Mouse (Mus musculus) layer of hippocampus, adult 9-10 months (tissue): ENCODE measurements at regions not wholly inside any gene's neighbourhood (a gene's known extent, or its start where the extent isn't known, plus 50 kb on each side); places are given as distances from the start of the nearest gene placed in this dataset.
"Not testable (repeated sequence)": the region's sequence is repeated elsewhere in the genome, so short reads cannot be mapped to it uniquely, and the experiment has no call there.

Experiments used
- DNase-seq: peaks from one replicate; pipeline ENCODE4 v3.0.0; 2022; ENCODE audit warnings: low spot score

- DNase-seq, result peak; percentile 31
Observed at GRCm38 (mm10) chr16:12802651-12803050, 306.8 kb upstream of the Ercc4 start.

GRCm38 (mm10) chr16:12807351-12807871 lies 302.1 kb upstream of the Ercc4 start:
- no peak for DNase-seq

- no peak for DNase-seq
Observed at GRCm38 (mm10) chr16:12811088-12811487, 298.4 kb upstream of the Ercc4 start.

DNA sequence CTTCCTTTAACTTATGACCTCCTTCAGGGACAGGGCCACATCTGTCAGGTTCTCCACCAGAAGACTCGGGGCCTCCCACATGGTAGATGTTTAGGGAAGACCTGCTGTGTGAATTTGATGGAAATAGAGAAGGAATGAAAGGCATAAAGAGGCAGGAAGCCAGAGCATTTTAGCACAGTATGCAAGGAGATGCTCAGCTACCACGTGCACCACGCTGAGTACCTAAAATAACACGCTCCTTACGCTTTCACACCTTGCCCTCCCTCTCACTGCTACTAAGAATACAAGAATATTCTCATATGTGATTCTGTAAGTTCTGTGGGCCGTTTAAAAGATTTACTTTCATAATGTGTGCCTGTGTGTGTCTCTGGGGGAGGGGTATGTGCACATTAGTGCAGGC lies 284.8 kb upstream of the Ercc4 start:
- DNase-seq, result no peak

DNA sequence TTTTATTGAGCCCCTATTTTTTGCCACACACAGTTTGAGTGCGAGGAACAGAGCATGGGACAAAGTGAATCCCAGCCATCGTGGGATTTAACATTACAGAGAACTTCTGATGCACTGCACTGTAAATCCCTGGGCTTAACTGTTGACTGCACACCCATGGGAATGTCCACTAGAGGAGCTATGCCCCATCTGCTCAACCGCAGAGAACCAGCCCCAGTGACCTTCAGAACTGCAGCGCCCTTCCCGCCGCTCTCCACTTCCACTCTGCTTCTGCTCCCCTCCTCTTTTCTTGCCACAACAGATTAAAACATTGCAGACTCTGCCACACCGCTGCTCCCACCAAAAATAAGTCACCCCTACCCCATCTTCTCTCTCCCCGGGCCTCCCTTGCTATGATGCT lies 283.3 kb upstream of the Ercc4 start:
- no peak for DNase-seq

GRCm38 (mm10) chr16:12831308-12831707 lies 278.2 kb upstream of the Ercc4 start:
- DNase-seq, result not testable (repeated sequence)

GRCm38 (mm10) chr16:12856356-12856755 lies 253.1 kb upstream of the Ercc4 start:
- no peak for DNase-seq

DNA sequence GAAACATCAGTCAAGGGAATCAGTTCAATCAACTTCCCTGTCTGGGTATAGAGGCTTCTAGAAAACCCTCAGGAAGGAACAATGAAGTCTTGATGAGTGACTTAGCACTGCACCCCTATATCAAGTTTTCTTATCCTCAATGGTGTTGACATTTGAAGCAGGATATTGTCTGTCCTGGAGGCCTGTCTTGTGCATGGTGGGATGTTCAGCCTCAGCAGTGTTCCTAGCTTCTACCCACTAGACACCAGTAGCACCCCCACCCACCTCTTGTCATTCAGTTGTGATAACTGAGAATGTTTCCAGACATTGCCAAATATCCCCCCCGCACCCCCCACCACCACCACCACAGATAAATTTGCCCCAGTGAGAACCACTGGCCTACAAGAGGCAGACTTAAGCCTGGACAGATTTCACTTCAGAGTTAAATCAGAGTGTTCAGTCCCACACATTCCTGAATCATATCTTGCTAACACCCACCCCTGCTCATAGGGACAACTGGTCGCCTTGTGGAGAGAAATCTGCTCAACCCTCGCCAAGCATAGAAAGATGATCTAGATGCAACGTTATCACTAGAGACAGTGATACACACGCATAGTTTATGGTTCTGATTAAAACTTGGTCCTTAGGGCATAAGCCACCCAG lies 249.6 kb upstream of the Ercc4 start:
- peak; percentile 32 for DNase-seq

- no peak for DNase-seq
Observed at GRCm38 (mm10) chr16:12862561-12862960, 246.9 kb upstream of the Ercc4 start.

DNA sequence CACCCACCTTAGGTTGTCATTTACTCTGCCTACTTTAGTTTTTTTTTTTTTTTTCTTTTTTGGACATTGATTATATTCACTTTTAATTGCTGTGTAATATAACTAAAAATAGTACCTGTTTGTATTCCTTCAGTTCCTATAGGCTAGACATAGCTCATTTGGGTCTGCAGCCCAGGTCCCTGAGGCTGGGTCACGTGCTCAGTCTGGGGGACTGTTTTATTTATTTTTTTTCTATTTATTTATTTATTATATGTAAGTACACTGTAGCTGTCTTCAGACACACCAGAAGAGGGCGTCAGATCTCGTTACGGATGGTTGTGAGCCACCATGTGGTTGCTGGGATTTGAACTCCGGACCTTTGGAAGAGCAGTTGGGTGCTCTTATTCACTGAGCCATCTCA lies 231.2 kb upstream of the Ercc4 start:
- not testable (repeated sequence) for DNase-seq

GRCm38 (mm10) chr16:12880011-12880410 lies 229.5 kb upstream of the Ercc4 start:
- DNase-seq, result no peak

DNA sequence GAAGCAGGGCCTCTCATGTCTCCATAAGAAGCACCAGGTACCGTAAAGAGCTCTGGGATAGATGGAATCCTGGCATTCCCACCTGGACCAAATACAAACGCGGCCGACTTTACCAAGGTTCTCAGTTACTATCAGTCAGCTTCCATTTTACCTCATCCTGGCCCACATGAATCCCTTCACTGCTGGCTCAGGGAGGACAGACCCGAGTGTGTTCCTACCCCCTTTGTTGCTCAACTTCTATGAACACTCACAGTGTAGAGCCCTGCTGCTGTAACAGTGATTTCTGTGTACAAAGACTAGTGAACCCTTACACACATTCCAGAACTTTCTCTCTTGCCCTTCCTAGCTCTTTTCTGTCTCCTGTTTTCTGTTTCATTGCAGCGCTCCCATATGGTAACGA lies 229.0 kb upstream of the Ercc4 start:
- DNase-seq, result no peak

DNA sequence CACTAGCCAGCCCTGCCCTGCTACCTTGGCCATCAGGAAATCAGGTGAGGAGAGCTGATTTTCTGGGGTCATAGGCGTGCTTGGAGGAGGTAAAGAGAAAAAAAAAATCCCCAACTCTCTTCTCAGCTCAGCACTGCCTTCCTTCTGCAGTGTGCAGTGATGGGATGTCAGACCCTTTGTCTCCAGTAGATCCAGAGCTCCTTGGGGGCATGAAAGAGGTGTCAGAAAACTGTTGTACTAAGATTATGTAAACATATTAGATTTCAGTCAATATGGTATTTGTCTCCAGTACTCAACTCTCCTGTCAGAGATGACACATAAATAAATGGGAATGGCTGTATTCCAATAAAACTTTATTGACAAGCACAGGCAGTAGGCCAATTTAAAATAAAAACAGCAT lies 226.8 kb upstream of the Ercc4 start:
- DNase-seq, result no peak

GRCm38 (mm10) chr16:12884556-12884955 lies 224.9 kb upstream of the Ercc4 start:
- DNase-seq, result no peak

DNA sequence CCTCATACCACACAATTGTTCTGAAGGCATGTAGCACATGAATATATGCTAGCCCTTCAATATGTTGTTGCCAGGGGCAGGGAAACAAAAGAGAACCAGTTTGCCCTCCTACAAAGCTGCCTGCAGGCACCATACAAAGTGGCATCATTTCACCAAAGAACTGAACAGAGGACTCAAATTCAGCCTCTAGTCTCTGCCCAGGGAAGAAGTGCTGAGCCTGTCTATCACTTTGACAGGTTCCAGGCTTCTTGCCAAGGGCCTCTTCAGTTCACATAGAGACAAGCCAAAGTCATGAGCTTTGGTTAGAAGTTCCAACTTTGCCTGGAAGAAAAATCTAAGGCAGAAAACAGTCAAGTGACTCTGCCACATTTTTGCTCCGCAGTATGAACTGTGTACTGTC lies 223.4 kb upstream of the Ercc4 start:
- no peak for DNase-seq

DNA sequence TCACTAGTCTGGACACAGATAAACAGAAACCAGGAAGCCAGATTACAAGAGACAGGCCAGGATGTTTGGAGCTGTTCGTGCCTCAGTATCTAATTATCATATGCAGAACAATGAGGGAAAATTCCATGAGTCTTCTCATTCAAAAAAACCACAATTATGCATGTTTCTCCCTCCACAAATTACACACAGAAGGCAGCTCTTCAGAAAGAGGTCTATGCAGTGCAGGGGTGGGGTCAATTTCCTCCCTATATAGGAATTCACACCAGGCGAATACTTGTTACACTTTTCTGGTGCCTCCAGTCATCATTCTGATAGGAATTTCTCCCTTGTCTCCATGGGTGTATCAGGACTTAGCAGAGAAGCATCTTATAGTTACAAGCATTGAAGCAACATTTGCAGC lies 222.1 kb upstream of the Ercc4 start:
- DNase-seq, result no peak

DNA sequence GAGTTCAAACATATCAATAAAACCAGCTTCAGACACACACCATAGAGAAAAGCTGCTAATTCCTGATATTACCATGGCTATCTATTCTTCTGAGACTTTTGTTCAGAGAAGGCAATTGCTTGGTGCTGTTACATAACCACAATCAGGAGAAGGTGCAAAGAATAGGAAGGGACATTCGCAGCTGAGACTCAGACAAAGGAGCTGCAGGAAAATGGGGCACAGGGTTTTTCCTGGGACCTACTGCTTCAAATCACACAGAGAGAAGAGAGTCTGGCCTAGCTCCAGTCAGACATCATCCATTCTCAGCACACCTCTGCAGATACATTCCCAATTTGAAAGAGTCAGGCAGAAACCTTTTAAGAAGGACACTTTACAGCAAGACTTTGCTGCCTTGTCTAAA lies 219.4 kb upstream of the Ercc4 start:
- no peak for DNase-seq

DNA sequence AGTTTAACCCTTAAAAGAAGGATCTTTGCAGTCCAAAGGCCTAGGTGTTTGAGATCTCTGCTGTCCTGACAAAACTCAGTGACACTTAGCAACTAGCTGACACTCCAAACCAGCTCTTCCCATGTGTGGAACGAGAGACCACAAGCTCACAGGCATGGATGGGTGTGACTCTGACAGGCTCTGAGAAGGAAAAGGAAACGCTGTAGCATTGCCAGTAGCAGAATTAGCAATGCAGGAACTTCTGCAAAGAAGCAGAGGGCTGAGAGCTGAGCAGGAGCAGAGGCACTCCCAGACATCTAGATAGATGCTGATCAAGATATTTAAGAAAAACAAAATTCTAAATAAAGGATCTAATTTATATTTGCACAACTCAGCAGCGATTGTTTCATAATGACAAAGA lies 218.9 kb upstream of the Ercc4 start:
- DNase-seq, result no peak

DNA sequence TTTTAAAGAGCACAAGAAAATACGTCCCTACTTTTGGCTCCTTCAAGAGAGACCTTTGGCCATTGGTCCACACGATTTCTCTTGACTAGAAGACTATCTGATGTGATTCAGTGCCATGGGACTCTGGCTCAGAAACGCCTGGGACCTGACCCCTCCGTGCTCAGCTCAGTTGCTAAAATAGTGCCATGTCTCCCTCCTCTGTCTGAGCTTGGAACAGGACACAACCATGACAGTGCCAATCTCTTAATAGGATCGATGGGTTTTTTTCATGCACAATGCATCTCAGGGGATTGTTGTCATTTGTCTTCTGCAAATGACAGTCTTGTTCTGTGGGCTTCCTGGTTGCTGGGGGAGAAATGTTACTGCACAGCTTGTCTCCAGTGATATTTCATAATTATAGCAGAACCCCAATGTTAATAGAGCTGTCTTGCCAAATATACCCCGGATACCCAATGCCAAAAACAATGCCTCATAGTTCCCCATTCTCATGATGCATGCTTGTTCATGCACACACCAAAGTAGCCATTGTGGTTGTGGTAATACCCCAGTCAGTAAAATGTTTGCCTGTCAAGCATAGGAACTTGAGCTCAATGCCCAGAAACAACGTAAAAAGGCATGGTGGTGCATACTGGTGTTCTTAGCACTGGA lies 216.7 kb upstream of the Ercc4 start:
- DNase-seq, result peak; percentile 15

DNA sequence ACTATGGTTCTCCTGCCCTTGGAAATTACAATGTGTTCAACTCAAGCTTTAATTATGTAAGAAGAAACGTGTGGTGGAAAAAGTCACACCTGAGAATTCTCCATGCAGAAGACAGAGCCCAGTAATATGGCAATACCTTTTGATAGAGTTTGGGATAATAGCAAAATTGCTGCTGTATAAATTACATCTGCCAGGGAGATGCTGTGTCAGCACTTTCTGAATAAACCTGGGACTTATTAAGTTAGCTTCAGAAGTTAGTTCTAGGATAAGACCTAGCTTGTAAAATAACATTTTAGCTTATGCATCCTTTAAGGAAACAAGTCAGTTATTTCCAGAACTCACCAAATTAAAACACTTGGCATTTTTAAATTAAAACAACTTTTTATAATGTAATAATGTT lies 212.2 kb upstream of the Ercc4 start:
- DNase-seq, result no peak

DNA sequence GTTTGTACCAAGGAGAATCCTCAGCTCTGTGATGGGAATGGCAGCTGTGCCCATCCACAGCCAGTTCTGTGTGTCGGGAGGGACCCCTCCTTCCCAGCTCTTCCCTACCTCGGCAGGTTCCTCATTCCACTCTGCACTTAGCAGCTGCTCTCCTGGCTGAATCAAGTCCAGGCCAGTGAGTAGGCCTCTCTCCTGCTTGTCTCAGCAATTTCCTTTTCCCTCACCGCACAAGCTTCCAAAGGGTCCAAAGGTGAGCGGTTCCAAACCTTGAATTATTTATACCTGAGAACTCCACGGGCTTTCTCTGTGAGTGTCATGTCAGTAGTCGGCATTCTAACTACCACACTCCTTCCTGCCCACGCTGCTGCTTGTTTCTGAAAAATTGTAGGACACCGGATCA lies 208.8 kb upstream of the Ercc4 start:
- no peak for DNase-seq

DNA sequence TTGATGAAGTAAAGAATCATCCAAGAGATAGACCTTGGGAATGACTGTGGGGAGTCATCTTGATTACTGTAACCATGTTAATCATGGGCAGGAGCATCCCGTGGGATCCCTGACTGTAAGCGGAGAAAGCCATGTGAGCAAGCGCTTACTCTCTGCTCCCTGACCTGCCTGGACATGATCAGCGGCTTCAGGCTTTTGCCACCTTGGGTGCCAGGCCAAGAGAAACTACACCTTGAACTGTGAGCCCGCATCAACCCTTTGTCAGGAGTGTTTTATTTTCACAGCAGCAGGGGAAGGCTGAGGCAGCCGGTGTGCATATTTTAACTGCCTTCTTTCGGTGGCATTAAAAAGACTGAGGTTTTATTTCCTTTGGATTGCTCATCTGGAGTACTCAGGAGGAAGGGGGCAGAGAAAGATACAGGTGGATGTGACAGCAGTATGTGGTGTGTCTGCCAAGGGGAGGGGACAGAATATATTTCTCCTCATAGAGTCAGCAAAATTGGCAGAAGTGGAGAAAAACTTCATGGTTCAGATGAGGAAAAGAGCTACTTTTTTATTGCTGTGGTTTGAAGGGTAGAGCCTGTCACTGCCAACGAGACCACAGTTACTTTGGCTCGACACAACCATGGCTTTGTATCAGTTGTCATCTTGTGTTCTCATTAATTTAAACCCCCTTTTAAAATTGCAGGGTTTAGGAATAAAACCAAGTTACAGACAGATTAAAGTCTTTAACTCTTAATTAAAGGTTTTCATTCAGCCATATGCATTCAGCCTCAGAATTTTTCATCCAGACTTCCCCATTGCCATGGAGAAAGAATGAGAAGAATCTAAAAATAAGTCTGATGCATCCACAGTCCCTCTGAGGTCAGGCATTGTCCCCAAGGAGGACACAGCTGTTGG lies 208.1 kb upstream of the Ercc4 start:
- no peak for DNase-seq

DNA sequence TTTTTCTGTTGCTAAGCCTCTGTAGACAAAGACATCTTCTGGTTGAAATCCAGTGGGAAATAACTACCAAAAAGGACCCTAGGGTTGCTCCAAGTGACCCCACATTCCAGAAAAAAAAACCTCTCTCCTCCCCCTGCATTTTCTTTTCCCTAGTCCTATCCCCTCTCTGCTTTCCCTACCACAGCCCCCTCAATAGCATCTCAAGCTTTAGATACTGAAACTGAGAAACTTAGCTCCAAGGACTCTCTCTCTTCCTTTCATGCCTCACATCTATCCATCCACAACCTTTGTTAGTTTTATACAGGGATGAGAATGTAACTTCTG lies 207.5 kb upstream of the Ercc4 start:
- DNase-seq, result no peak
